Mouse (Mus musculus) hindbrain, embryonic 16.5 days (tissue): ENCODE measurements around the gene Snap25. TPM values are rescaled to one million over a fixed set of nuclear protein-coding genes. Genes with fewer than 3 reads are reported as not detected.

ENCODE experiments used
- ATAC-seq: fragments of 200-750 bp; cut with Nextera tagmentation; 2 replicates; pipeline ENCODE4 v1.8.0; 2017; ENCODE audit warnings: moderate TSS enrichment, moderate library complexity
- H3K27ac ChIP-seq: fragments of 300-500 bp; sonication (generic); 2 replicates; pipeline ENCODE4 v1.5.1; 2014; ENCODE audit warnings: low read depth, mild to moderate bottlenecking, control low read depth, low read length, moderate library complexity
- H3K27me3 ChIP-seq: fragments of 300-500 bp; sonication (generic); replicated peaks from 2 replicates; pipeline ENCODE4 v1.6.1; 2014; ENCODE audit warnings: low read length; ENCODE audit not compliant: control insufficient read depth, insufficient read depth
- H3K36me3 ChIP-seq: fragments of 300-500 bp; sonication (generic); 2 replicates; pipeline ENCODE4 v1.6.1; 2014; ENCODE audit warnings: mild to moderate bottlenecking, low read length, moderate library complexity, mixed read lengths; ENCODE audit not compliant: control insufficient read depth, insufficient read depth
- H3K4me1 ChIP-seq: fragments of 300-500 bp; sonication (generic); 2 replicates; pipeline ENCODE4 v1.6.1; 2014; ENCODE audit warnings: low read depth, low read length; ENCODE audit not compliant: control insufficient read depth, insufficient read depth
- H3K4me2 ChIP-seq: fragments of 300-500 bp; sonication (generic); 2 replicates; pipeline ENCODE4 v1.6.1; 2014; ENCODE audit warnings: mild to moderate bottlenecking, low read length, control low read depth, moderate library complexity
- H3K4me3 ChIP-seq: fragments of 300-500 bp; sonication (generic); 2 replicates; pipeline ENCODE4 v1.5.1; 2014; ENCODE audit warnings: mild to moderate bottlenecking, low read length, control low read depth, moderate library complexity
- H3K9ac ChIP-seq: fragments of 300-500 bp; sonication (generic); 2 replicates; pipeline ENCODE4 v1.6.1; 2014; ENCODE audit warnings: low read depth, mild to moderate bottlenecking, control low read depth, low read length, moderate library complexity
- H3K9me3 ChIP-seq: fragments of 300-500 bp; sonication (generic); 2 replicates; pipeline ENCODE4 v1.6.1; 2014; ENCODE audit warnings: mild to moderate bottlenecking, low read length, moderate library complexity; ENCODE audit not compliant: control insufficient read depth
- WGBS: fragments of 180-500 bp; shearing (Covaris S2); extraction: QIAGEN DNeasy Blood & Tissue Kit; methylation state at CpG from one replicate; pipeline ENCODE4 v1.1.7; 2014; 5-methylcytosine and 5-hydroxymethylcytosine counted together
- polyA plus RNA-seq: library from polyadenylated mRNA; unstranded; fragments of >200 nt; fragmentation: Nextera tagmentation; extraction: Ambion mirVana; gene quantifications from 2 replicates; pipeline ENCODE4 v1.2.1, GENCODE M21; 2015

Gene Snap25
- polyA plus RNA-seq, 1 experiment from 2014 or later = 326 TPM

GRCm38 (mm10) chr2:136788379-136788778 lies 75.1 kb downstream of the Snap25 start:
- H3K27me3 ChIP-seq = no peaks in the 10 kb centered on the region
- H3K27ac ChIP-seq = no peak overlapping the region
- H3K9ac ChIP-seq = no peak overlapping the region
- H3K36me3 ChIP-seq = no peaks in the 10 kb centered on the region
- H3K9me3 ChIP-seq = no peaks in the 10 kb centered on the region
- no peak for ATAC-seq
- H3K4me2 ChIP-seq = no peak overlapping the region
- no peaks in the 10 kb centered on the region for H3K4me1 ChIP-seq
- no peak overlapping the region for H3K4me3 ChIP-seq
- WGBS = 53% methylated on average over 4 of the region's 4 CpGs

GRCm38 (mm10) chr2:136796518-136796917 lies 83.3 kb downstream of the Snap25 start:
- Histone ChIP-seq H3K27me3 (no peaks in the 10 kb centered on the region), H3K27ac (no peak overlapping the region), H3K9me3 (no peaks in the 10 kb centered on the region), H3K36me3 (no peaks in the 10 kb centered on the region), H3K9ac (no peak overlapping the region), H3K4me3 (no peak overlapping the region), H3K4me2 (no peak overlapping the region), H3K4me1 (no peaks in the 10 kb centered on the region)
- ATAC-seq = no peak
- 92% methylated on average over 1 of the region's 1 CpGs for WGBS

- Histone ChIP-seq H3K4me2 (no peak overlapping the region), H3K9ac (no peak overlapping the region), H3K36me3 (no peaks in the 10 kb centered on the region), H3K27me3 (no peaks in the 10 kb centered on the region), H3K4me3 (no peak overlapping the region), H3K4me1 (no peaks in the 10 kb centered on the region), H3K9me3 (no peaks in the 10 kb centered on the region), H3K27ac (no peak overlapping the region)
- no peak for ATAC-seq
- 78% methylated on average over 2 of the region's 2 CpGs for WGBS
These were observed 85.7 kb downstream of the Snap25 start for GRCm38 (mm10) chr2:136798887-136799430.

- no peak overlapping the region for H3K4me3 ChIP-seq
- ATAC-seq = no peak
These were observed 87.8 kb downstream of the Snap25 start for GRCm38 (mm10) chr2:136801102-136801501.

GRCm38 (mm10) chr2:136802076-136802475 lies 88.8 kb downstream of the Snap25 start:
- no peak for ATAC-seq
- no peaks in the 10 kb centered on the region for H3K4me1 ChIP-seq
- H3K9me3 ChIP-seq = no peaks in the 10 kb centered on the region
- H3K36me3 ChIP-seq = no peaks in the 10 kb centered on the region
- no peak overlapping the region for H3K27ac ChIP-seq
- H3K9ac ChIP-seq = no peak overlapping the region
- no peaks in the 10 kb centered on the region for H3K27me3 ChIP-seq
- H3K4me3 ChIP-seq = no peak overlapping the region
- 85% methylated on average over 3 of the region's 3 CpGs for WGBS
- H3K4me2 ChIP-seq = no peak overlapping the region

More at GRCm38 (mm10) chr2:136801102-136801501, 87.8 kb downstream of the Snap25 start:
- H3K4me1 ChIP-seq = no peaks in the 10 kb centered on the region
- no peaks in the 10 kb centered on the region for H3K27me3 ChIP-seq
- H3K9ac ChIP-seq = no peak overlapping the region
- H3K27ac ChIP-seq = no peak overlapping the region
- H3K9me3 ChIP-seq = no peaks in the 10 kb centered on the region
- no peaks in the 10 kb centered on the region for H3K36me3 ChIP-seq
- H3K4me2 ChIP-seq = no peak overlapping the region

GRCm38 (mm10) chr2:136803142-136803541 lies 89.9 kb downstream of the Snap25 start:
- Histone ChIP-seq H3K27ac (no peak overlapping the region), H3K9ac (no peak overlapping the region), H3K9me3 (no peaks in the 10 kb centered on the region), H3K4me1 (no peaks in the 10 kb centered on the region), H3K36me3 (no peaks in the 10 kb centered on the region), H3K4me2 (no peak overlapping the region), H3K27me3 (no peaks in the 10 kb centered on the region), H3K4me3 (no peak overlapping the region)
- ATAC-seq = no peak
- WGBS = 88% methylated on average over 7 of the region's 7 CpGs

GRCm38 (mm10) chr2:136807992-136808726 lies 94.9 kb downstream of the Snap25 start:
- Histone ChIP-seq H3K4me3 (no peak overlapping the region), H3K27ac (no peak overlapping the region), H3K4me2 (no peak overlapping the region), H3K27me3 (no peaks in the 10 kb centered on the region), H3K4me1 (no peaks in the 10 kb centered on the region), H3K36me3 (no peaks in the 10 kb centered on the region), H3K9me3 (no peaks in the 10 kb centered on the region), H3K9ac (no peak overlapping the region)
- 61% methylated on average over 8 of the region's 8 CpGs for WGBS
- ATAC-seq = no peak

GRCm38 (mm10) chr2:136811331-136811730 lies 98.1 kb downstream of the Snap25 start:
- Histone ChIP-seq H3K27me3 (no peaks in the 10 kb centered on the region), H3K36me3 (no peaks in the 10 kb centered on the region), H3K4me2 (no peak overlapping the region), H3K9ac (no peak overlapping the region), H3K27ac (no peak overlapping the region), H3K4me1 (no peaks in the 10 kb centered on the region), H3K9me3 (no peaks in the 10 kb centered on the region), H3K4me3 (no peak overlapping the region)
- 98% methylated on average over 1 of the region's 1 CpGs for WGBS
- no peak for ATAC-seq

GRCm38 (mm10) chr2:136816717-136817400 lies 103.6 kb downstream of the Snap25 start:
- Histone ChIP-seq H3K27me3 (no peaks in the 10 kb centered on the region), H3K9ac (no peak overlapping the region), H3K4me3 (no peak overlapping the region), H3K36me3 (no peaks in the 10 kb centered on the region), H3K9me3 (no peaks in the 10 kb centered on the region), H3K27ac (no peak overlapping the region), H3K4me2 (no peak overlapping the region), H3K4me1 (no peaks in the 10 kb centered on the region)
- ATAC-seq = peak; percentile 37; the same call in 1 of the 2 replicates
- WGBS = 57% methylated on average over 9 of the region's 9 CpGs
